Mouse (Mus musculus) liver, embryonic 14.5 days (tissue): Measurements from ENCODE around the gene Uba6.

Source experiments
- CTCF ChIP-seq: IDR thresholded peaks from 2 replicates; pipeline ENCODE4 v1.5.1; 2016; ENCODE audit warnings: antibody characterized with exemption, low read depth, control low read depth
- EP300 ChIP-seq: IDR thresholded peaks from 2 replicates; pipeline ENCODE4 v1.6.1; 2016; ENCODE audit warnings: antibody characterized with exemption, low read depth

- no peak for TF ChIP-seq EP300
- no peak for TF ChIP-seq CTCF
Observed at GRCm38 (mm10) chr5:86083987-86084386, 88.6 kb downstream of the Uba6 start.
